Mouse (Mus musculus) adrenal gland, postnatal 14 days (tissue): Measurements from ENCODE around the gene Anapc10. TPM values are rescaled to one million over a fixed set of nuclear protein-coding genes. Genes with fewer than 3 reads are reported as not detected.
"Not testable (repeated sequence)": the region's sequence is repeated elsewhere in the genome, so short reads cannot be mapped to it uniquely, and the experiment has no call there.

Experiments used
- DNase-seq: peaks from one replicate; pipeline ENCODE4 v3.0.0; 2021; ENCODE audit warnings: mixed read lengths
- long read RNA-seq, 2 experiments: library from polyadenylated mRNA; stranded (forward); transcript quantifications; one replicate each; pipeline ENCODE4 v2.0.0; 2021
- total RNA-seq: library from RNA; stranded (reverse); gene quantifications from 2 replicates; pipeline ENCODE4 v1.2.3, GENCODE M21; 2021

Gene Anapc10
- total RNA-seq = 12.9 and 14.4 TPM in 2 replicates
- long read RNA-seq, experiment 1, full-length matches to known transcripts = 14 of 38 reads
- long read RNA-seq, experiment 1, partial matches to known transcripts = 13 of 38 reads
- long read RNA-seq, experiment 1, other reads (novel, unspliced or antisense) = 11 of 38 reads
- long read RNA-seq, experiment 2, full-length matches to known transcripts = 8 of 31 reads
- long read RNA-seq, experiment 2, partial matches to known transcripts = 12 of 31 reads
- long read RNA-seq, experiment 2, other reads (novel, unspliced or antisense) = 11 of 31 reads

- DNase-seq = peak; percentile 99
Measured at GRCm38 (mm10) chr8:79711064-79711961, at the start of gene Anapc10, which contains the start of gene Abce1. Anapc10 (plus strand) TSS chr8:79711820. Abce1 (minus strand) TSS chr8:79711740.

- DNase-seq = no peak
Measured at GRCm38 (mm10) chr8:79676461-79676860, 35.2 kb upstream of the Anapc10 start.

- DNase-seq = no peak
Measured at GRCm38 (mm10) chr8:79679005-79679404, 32.6 kb upstream of the Anapc10 start.

GRCm38 (mm10) chr8:79680083-79680482, 31.5 kb upstream of the Anapc10 start:
- DNase-seq = not testable (repeated sequence)

- peak; percentile 53 for DNase-seq
Measured at GRCm38 (mm10) chr8:79680555-79680954, 31.1 kb upstream of the Anapc10 start.

GRCm38 (mm10) chr8:79680965-79681364, 30.7 kb upstream of the Anapc10 start:
- no peak for DNase-seq

- not testable (repeated sequence) for DNase-seq
Measured at GRCm38 (mm10) chr8:79685927-79686326, 25.7 kb upstream of the Anapc10 start.

- peak; percentile 45 for DNase-seq
Measured at GRCm38 (mm10) chr8:79692531-79692930, 19.1 kb upstream of the Anapc10 start.

GRCm38 (mm10) chr8:79706687-79707086, 4.9 kb upstream of the Anapc10 start:
- no peak for DNase-seq

- no peak for DNase-seq
Measured at GRCm38 (mm10) chr8:79712676-79713075, 1.1 kb downstream of the Anapc10 start.

- no peak for DNase-seq
Measured at GRCm38 (mm10) chr8:79721537-79721936, 9.9 kb downstream of the Anapc10 start.

GRCm38 (mm10) chr8:79723308-79723707, 11.7 kb downstream of the Anapc10 start:
- no peak for DNase-seq

- no peak for DNase-seq
Measured at GRCm38 (mm10) chr8:79724589-79724988, 13.0 kb downstream of the Anapc10 start.

- DNase-seq = no peak
Measured at GRCm38 (mm10) chr8:79727900-79728299, 16.3 kb downstream of the Anapc10 start.

GRCm38 (mm10) chr8:79734304-79734703, 22.7 kb downstream of the Anapc10 start:
- DNase-seq = peak; percentile 36

GRCm38 (mm10) chr8:79748171-79748570, 36.6 kb downstream of the Anapc10 start:
- no peak for DNase-seq

GRCm38 (mm10) chr8:79748591-79748990, 37.0 kb downstream of the Anapc10 start:
- DNase-seq = no peak

GRCm38 (mm10) chr8:79750305-79750704, 38.7 kb downstream of the Anapc10 start:
- no peak for DNase-seq

- DNase-seq = not testable (repeated sequence)
Measured at GRCm38 (mm10) chr8:79794873-79795272, 83.3 kb downstream of the Anapc10 start.

- DNase-seq = no peak
Measured at GRCm38 (mm10) chr8:79796690-79797089, 85.1 kb downstream of the Anapc10 start.

GRCm38 (mm10) chr8:79804499-79804898, 92.9 kb downstream of the Anapc10 start:
- no peak for DNase-seq

GRCm38 (mm10) chr8:79806971-79807370, 95.4 kb downstream of the Anapc10 start:
- DNase-seq = no peak

GRCm38 (mm10) chr8:79826534-79826933, 114.9 kb downstream of the Anapc10 start:
- DNase-seq = no peak
